Mouse (Mus musculus) heart, embryonic 11.5 days (tissue): ENCODE measurements at regions not wholly inside any gene's neighbourhood (a gene's known extent, or its start where the extent isn't known, plus 50 kb on each side); places are given as distances from the start of the nearest gene placed in this dataset.

Experiments
- ATAC-seq: fragments of 200-750 bp; cut with Nextera tagmentation; replicated peaks from 2 replicates; pipeline ENCODE4 v1.8.0; 2017; ENCODE audit warnings: moderate library complexity; ENCODE audit not compliant: insufficient number of reproducible peaks, low FRiP score, low TSS enrichment
- H3K27ac ChIP-seq: fragments of 300-500 bp; sonication (generic); 2 replicates; pipeline ENCODE4 v1.5.1; 2014; ENCODE audit warnings: mild to moderate bottlenecking, low read depth, low read length
- H3K27me3 ChIP-seq: fragments of 300-500 bp; sonication (generic); 2 replicates; pipeline ENCODE4 v1.6.1; 2014; ENCODE audit warnings: mild to moderate bottlenecking, low read length, mixed read lengths; ENCODE audit not compliant: control insufficient read depth, insufficient read depth
- H3K36me3 ChIP-seq: fragments of 300-500 bp; sonication (generic); 2 replicates; pipeline ENCODE4 v1.6.1; 2014; ENCODE audit warnings: mild to moderate bottlenecking, low read length, moderate library complexity, mixed read lengths; ENCODE audit not compliant: control insufficient read depth, insufficient read depth
- H3K4me1 ChIP-seq: fragments of 300-500 bp; sonication (generic); 2 replicates; pipeline ENCODE4 v1.6.1; 2014; ENCODE audit warnings: low read length; ENCODE audit not compliant: control insufficient read depth, insufficient read depth
- H3K4me2 ChIP-seq: fragments of 300-500 bp; sonication (generic); 2 replicates; pipeline ENCODE4 v1.6.1; 2014; ENCODE audit warnings: mild to moderate bottlenecking, moderate library complexity
- H3K4me3 ChIP-seq: fragments of 300-500 bp; sonication (generic); 2 replicates; pipeline ENCODE4 v1.5.1; 2014; ENCODE audit warnings: low read depth, low read length
- H3K9ac ChIP-seq: fragments of 300-500 bp; sonication (generic); 2 replicates; pipeline ENCODE4 v1.6.1; 2014; ENCODE audit warnings: mild to moderate bottlenecking, low read depth, low read length, moderate library complexity
- H3K9me3 ChIP-seq: fragments of 300-500 bp; sonication (generic); replicated peaks from 2 replicates; pipeline ENCODE4 v1.6.1; 2016; ENCODE audit warnings: low read length; ENCODE audit not compliant: control insufficient read depth
- WGBS: fragments of 180-500 bp; shearing (Covaris S2); extraction: QIAGEN DNeasy Blood & Tissue Kit; methylation state at CpG from one replicate; pipeline ENCODE4 v1.1.7; 2014; ENCODE audit not compliant: insufficient replicate concordance; 5-methylcytosine and 5-hydroxymethylcytosine counted together

DNA sequence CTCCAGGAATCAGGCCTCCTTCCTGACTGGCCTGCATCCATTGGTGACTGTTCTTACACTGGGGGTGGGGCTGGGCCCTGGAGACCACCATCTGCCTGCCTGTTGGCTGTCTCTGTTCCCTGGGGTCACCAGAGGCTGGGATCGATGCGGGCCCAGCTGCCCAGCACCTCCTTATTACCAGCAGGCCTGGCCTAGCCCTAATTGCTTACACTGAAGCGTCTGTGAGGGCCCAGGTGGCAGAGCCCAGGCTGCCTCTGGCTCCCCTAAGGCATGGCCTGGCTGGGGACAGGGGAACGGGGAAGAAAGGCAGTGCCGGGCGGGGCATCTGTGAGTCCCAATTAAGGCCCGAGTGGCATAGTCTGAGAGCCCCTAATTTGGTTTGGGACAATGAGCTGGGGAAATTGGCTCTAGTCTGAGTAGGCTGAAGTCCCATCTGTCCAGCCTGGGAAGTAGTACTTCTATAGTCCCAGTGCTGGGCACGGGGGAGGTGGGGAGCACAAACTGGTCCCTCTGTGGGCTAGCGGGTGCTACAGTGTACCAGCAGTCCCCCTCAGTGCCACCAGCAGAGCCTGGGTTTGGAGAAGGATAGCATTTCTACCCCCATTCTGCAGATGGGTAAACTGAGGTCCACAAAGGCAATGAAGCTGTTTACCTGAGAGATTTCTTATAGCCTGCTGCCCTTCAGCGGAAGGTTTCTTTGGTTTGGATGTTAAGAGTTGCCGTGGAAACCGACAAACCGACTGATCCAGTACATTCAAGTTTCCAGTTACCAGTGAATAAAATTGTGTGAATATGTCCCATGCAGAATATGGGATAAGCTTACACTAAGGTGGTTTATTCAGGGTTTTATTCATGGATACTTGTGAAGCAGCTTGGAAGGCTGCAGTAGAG lies 121.6 kb downstream of the Mn1 start:
- Histone ChIP-seq H3K9me3 (no peaks in the 10 kb centered on the region), H3K27me3 (peaks cover 32% of the 10 kb centered on the region), H3K9ac (no peak overlapping the region), H3K36me3 (no peaks in the 10 kb centered on the region), H3K4me1 (peaks cover 28% of the 10 kb centered on the region), H3K4me3 (no peak overlapping the region), H3K4me2 (no peak overlapping the region), H3K27ac (no peak overlapping the region)
- 71% methylated on average over 13 of the region's 13 CpGs for WGBS
- no peak for ATAC-seq

DNA sequence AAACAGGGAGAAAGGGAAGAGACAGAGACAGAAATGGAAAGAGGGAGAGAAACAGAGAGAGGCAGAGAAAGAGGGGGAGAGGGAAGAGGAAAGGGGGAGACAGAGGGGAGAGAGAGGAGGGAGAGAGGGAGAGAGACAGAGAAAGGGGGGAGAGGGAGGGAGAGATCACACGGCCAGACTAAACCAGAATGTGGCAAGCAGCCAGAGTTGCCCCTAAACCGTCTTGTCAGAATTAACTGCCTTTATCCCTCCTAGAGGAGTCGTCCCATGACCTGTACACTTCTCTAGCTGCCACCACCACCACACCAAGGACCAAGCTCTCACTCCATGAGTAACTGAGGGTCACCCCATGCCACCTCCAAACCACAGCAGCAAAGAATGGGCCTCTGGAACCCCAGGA lies 123.3 kb downstream of the Mn1 start:
- no peak for ATAC-seq
- Histone ChIP-seq H3K4me2 (no peak overlapping the region), H3K27ac (no peak overlapping the region), H3K9ac (no peak overlapping the region), H3K27me3 (peaks cover 40% of the 10 kb centered on the region), H3K4me1 (peaks cover 16% of the 10 kb centered on the region), H3K4me3 (no peak overlapping the region), H3K36me3 (no peaks in the 10 kb centered on the region), H3K9me3 (no peaks in the 10 kb centered on the region)
- WGBS: 22% methylated on average over 3 of the region's 3 CpGs

DNA sequence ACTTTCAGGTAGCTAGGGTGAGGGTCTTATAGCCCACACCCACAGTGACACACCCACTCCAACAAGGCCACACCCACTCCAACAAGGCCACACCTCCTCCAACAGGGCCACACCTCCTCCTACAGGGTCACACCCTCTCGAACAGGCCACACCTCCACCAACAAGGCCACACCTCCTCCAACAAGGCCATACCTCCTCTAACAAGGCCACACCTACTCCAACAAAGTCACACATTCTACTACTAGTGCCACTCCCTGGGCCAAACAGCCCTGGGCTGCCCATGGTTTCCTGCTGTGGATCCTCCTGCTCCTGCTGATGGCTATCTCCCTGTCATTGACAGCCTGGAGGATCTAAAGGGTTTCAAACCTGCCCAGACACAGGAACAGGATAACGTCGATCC lies 124.9 kb downstream of the Mn1 start:
- Histone ChIP-seq H3K9ac (no peak overlapping the region), H3K36me3 (no peaks in the 10 kb centered on the region), H3K27ac (no peak overlapping the region), H3K4me2 (no peak overlapping the region), H3K9me3 (no peaks in the 10 kb centered on the region), H3K27me3 (peaks cover 38% of the 10 kb centered on the region), H3K4me1 (peaks cover 9% of the 10 kb centered on the region; the same call in 1 of the 2 replicates), H3K4me3 (no peak overlapping the region)
- ATAC-seq: no peak
- 51% methylated on average over 3 of the region's 3 CpGs for WGBS

DNA sequence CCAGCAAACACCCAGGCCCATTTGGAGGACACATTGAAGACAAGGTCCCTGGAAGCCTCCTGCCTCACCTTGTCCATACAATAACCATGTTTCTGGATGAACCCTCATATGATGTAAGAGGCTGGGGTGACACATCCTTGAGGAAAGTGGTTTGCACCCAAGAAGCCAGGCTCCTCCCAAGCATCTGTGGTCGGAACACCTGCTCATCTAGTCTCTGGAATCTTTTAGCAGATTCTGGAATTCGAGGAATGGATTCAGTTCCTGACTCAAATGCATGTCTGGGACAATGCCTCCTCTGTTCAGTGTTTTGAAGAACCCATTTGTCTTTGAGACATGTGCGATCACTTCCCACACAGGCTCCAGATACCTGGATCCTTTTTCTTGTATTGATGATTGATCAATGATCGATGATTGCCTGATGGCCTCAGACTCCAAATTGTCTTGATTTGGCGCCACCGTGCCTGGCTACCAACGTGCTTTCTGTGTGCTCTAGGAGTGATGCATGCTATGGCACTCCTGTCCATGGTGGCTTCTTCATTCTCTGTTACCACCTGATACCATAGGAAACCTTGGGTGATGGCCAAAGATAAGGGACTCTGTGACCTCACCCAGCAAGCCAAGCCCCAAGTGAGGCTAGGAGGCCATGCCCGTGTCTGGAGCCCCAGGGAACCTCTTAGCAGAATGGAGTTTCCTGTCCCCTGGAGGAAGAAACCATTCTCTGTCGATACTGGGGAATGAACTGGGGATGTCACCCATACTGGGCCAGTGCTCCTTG lies 126.7 kb downstream of the Mn1 start:
- H3K4me2 ChIP-seq: no peak overlapping the region
- WGBS: 71% methylated on average over 9 of the region's 9 CpGs
- no peaks in the 10 kb centered on the region for H3K9me3 ChIP-seq
- ATAC-seq: no peak
- H3K4me1 ChIP-seq: peaks cover 9% of the 10 kb centered on the region; the same call in 1 of the 2 replicates
- no peak overlapping the region for H3K27ac ChIP-seq
- H3K9ac ChIP-seq: no peak overlapping the region
- peaks cover 27% of the 10 kb centered on the region for H3K27me3 ChIP-seq
- no peaks in the 10 kb centered on the region for H3K36me3 ChIP-seq
- H3K4me3 ChIP-seq: no peak overlapping the region

DNA sequence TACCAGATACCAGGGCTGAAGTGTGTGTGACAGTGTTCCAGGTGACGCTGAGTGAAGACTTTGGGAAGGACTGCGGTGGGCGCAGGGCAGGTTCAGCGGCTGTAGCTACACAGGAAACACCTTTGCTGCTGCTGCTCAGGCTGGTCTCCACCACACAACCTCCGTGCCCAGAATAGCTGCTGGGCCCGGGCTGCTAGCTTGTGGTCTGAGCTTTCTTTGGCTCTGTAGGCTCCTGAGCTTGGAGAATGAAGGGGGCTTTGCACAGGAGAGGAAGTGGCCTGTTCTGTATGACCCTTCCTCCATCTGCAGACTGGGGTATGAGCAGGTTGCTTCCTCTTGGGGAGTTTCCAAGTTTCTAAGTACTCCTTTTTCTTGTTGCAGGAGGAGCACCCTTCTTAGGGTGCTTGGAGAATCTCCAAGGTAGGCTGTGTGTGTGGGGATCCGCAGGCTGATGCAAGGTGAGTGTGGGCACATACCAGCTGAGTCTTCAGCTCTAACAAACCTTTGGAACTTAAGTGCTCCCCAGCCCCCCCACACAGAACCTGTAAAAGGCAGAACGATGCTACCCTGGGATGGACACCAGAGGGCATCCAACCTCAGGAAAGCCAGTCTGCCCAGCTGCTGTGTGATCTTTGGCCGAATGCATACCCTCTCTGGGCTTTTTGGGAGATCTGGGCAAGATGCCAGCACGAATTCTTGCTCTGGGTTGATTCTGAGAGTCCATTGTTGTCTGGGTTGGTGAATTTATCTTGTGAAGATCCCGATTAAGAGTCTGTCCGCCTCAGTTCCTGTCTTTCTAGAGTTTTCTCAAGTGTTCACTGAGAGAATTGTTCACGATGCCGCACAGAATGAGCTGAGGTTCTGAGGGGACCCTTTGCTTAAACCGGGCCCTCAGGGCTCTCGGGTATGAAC lies 136.6 kb downstream of the Mn1 start:
- Histone ChIP-seq H3K4me2 (no peak overlapping the region), H3K4me3 (no peak overlapping the region), H3K36me3 (no peaks in the 10 kb centered on the region), H3K4me1 (peaks cover 16% of the 10 kb centered on the region), H3K9ac (no peak overlapping the region), H3K27ac (no peak overlapping the region), H3K27me3 (peaks cover 8% of the 10 kb centered on the region; the same call in 1 of the 2 replicates), H3K9me3 (no peaks in the 10 kb centered on the region)
- no peak for ATAC-seq
- WGBS: 69% methylated on average over 16 of the region's 16 CpGs

DNA sequence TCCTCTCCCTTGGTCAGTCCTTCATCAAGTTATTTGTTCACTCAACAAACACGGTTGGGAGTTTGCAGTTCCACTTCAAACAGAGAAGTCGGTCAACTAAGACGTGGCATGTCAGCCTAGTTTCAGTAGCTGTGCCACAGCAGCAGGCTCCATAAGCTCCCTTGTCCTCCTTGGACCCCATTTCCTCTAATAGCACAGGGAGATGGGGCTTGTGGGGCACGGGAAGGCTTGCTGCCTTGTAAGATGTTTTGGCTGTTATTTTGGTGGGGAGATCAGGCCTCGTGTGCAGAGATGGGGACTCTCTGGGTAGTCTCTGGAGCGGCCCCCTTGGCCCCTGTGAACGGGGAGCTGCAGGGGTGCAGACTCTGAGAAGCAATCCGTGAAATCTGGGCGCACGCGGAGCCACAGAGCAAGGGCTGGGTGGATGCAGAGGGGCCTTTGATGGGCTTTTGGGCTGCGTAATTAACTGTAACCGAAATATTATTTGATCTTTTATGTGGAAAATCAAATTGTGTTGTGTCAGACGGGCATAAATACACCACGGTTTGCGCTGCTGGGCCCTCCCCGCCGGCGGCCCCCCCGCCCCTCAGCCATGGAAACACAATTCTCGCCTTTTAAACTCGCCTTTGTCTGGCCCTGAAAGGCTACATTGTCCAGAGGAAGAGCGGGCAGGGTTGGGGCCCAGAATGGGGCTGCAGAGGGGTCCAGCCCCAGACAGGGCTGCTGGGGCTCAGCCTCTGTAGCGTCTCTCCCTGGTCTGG lies 137.6 kb downstream of the Mn1 start:
- H3K27me3 ChIP-seq: 0 out of 2 replicates have a peak, but pooled peaks cover 4% of the 10 kb centered on the region
- no peaks in the 10 kb centered on the region for H3K36me3 ChIP-seq
- 0 out of 2 replicates have a peak, but pooled peaks have one; percentile 58 for ATAC-seq
- H3K4me3 ChIP-seq: no peak overlapping the region
- peak overlapping the region; percentile 47; the same call in 1 of the 2 replicates for H3K9ac ChIP-seq
- H3K4me1 ChIP-seq: peaks cover 16% of the 10 kb centered on the region
- H3K27ac ChIP-seq: peak overlapping the region; percentile 65
- H3K4me2 ChIP-seq: no peak overlapping the region
- no peaks in the 10 kb centered on the region for H3K9me3 ChIP-seq
- 30% methylated on average over 24 of the region's 24 CpGs for WGBS

DNA sequence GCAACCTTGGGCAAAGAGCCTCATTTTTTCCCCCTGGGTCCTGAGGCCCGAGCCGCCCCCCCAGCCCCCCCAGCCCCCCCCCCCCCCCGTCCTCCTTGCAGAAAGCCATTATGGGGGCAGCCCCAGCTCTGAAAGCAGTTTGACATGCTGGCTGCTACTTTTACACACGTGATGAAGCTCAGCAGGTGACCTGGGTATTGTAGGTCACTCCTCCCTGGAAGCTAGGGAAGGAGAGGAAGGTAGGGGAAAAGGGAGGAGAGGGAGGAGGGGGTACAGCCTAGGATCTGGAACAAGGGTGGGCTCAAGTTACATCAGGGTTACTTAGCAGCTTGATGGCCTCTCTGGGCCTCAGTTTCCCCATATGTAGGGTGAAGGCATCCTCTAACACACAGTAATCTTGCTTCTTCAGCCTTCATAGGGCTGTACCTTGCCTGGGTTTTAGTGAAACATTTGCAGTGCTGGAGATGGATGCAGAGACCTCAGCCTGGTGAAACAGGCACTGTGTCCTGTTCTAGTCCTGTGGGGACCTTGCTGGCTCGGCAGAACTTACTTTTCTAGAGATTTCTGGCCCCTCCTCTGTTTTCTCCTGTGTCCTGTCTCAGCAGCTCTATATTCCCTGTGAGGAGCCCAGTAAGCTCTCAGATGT lies 138.3 kb downstream of the Mn1 start:
- peaks cover 16% of the 10 kb centered on the region for H3K4me1 ChIP-seq
- WGBS: 25% methylated on average over 2 of the region's 5 CpGs
- 0 out of 2 replicates have a peak, but pooled peaks cover 4% of the 10 kb centered on the region for H3K27me3 ChIP-seq
- 0 out of 2 replicates have a peak, but pooled peaks have one; percentile 23 for ATAC-seq
- H3K9me3 ChIP-seq: no peaks in the 10 kb centered on the region
- no peak overlapping the region for H3K4me2 ChIP-seq
- peak overlapping the region; percentile 47; the same call in 1 of the 2 replicates for H3K9ac ChIP-seq
- H3K27ac ChIP-seq: peak overlapping the region; percentile 65
- H3K36me3 ChIP-seq: no peaks in the 10 kb centered on the region
- no peak overlapping the region for H3K4me3 ChIP-seq
